Mouse (Mus musculus): ENCODE data around the gene Armh1.

DNA sequence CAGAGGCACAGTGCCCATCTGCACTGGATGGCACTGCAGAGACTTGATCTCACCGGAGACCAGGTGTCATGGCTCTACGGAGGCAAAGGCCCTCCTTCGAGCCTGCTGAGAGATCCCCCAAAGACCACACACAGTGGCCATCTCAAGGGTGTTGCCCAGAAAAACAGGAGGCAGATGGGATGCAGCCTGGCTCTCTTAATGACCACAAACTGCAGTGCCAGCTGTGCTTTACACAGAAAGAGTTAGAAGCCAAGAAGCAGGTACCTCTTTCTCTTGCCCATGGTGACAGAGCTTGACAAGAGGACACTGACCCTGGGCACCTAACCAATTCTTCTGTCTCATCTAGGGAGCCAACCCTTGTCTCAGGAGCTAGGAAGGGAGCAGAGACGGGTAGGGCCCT is 32.4 kb upstream of the Armh1 start:
- TF ChIP-seq POLR2A (IDR thresholded peaks at IDR 0.05; ENCODE audit: control insufficient read depth, extremely low read depth, insufficient read depth, low read length, poor library complexity) (no peak), CTCF (IDR thresholded peaks at IDR 0.05; ENCODE audit: borderline replicate concordance, control insufficient read depth, extremely low read depth, insufficient read depth, low read length, poor library complexity) (no peak)
